Mouse (Mus musculus): ENCODE measurements at regions not wholly inside any gene's neighbourhood (a gene's known extent, or its start where the extent isn't known, plus 50 kb on each side); places are given as distances from the start of the nearest gene placed in this dataset.

GRCm38 (mm10) chr8:91961696-91962095 lies 159.8 kb upstream of the Irx3 start:
- TF ChIP-seq POLR2A (IDR thresholded peaks at IDR 0.05; ENCODE audit: low read depth, low read length), result no peak
- no peak for TF ChIP-seq CTCF (conservative IDR thresholded peaks at IDR 0.05; ENCODE audit: insufficient read depth, insufficient read length, low read depth, low read length)

Data from kidney, adult 2 months (tissue).